Mouse (Mus musculus) cortical plate, adult 2 months (tissue): ENCODE measurements at regions not wholly inside any gene's neighbourhood (a gene's known extent, or its start where the extent isn't known, plus 50 kb on each side); places are given as distances from the start of the nearest gene placed in this dataset.

ENCODE experiments used
- CTCF ChIP-seq: fragments of 200-500 bp; IDR thresholded peaks from 2 replicates; pipeline ENCODE4 v1.5.1; 2011; ENCODE audit warnings: mild to moderate bottlenecking, control low read depth, low read length; ENCODE audit not compliant: insufficient read depth; ENCODE audit errors: extremely low read depth
- POLR2A ChIP-seq: fragments of 200-500 bp; IDR thresholded peaks from 2 replicates; pipeline ENCODE4 v1.6.1; 2011; ENCODE audit warnings: mild to moderate bottlenecking, low read length, control low read depth; ENCODE audit not compliant: insufficient read depth; ENCODE audit errors: extremely low read depth

DNA sequence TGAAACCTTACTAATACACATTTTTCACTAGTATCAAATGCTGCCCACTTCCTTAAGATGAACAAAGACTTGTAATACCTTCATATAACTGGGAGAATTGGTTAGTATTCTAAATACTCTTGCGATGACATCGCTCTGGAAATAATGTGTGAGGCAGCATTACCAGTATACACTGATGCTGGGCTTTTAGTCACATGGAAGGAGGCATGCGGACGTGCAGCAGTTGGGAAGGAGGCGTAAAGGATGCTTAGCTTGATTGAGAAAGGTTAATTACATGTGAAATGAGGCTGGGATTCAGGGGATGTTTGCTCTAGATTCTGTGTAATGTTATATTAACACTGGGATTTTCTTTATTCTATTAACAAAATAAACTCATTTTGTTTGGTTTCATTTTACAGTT is 221.5 kb upstream of the Galnt5 start:
- no peak for TF ChIP-seq POLR2A
- no peak for TF ChIP-seq CTCF
